Mouse (Mus musculus): Measurements from ENCODE around the gene Hmcn2.

The Hmcn2 gene

DNA sequence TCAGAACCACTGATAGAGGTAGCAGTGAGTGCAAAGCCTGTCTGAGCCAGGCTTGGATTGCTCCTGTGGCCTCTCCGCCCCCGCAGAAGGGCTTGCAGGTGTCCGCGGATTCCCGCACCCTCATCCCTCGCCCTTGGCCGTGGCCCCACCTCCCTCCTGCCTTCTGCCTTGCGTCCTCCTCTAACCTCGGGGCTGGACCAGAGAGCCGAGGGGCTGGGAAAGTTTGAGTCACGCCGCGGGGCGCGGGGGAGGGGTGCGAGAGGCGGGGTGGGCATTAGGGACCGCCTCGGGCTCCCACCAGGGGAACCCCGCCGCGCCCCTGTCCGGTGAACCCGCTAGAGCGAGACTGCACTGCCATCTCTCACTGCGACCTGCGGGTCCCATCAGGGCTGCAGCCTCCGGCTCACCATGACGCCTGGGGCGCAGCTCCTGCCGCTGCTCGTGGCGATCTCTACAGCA is at the start of gene Hmcn2:
Hmcn2 (plus strand) TSS at position 409 of the 459 bp plus-strand sequence.
- DNase-seq (ENCODE audit: low spot score), result no peak

- DNase-seq (ENCODE audit: low spot score), result peak; percentile 21
These were observed 46.8 kb upstream of the Hmcn2 start for GRCm38 (mm10) chr2:31267447-31267846.

GRCm38 (mm10) chr2:31268631-31269030 is 45.6 kb upstream of the Hmcn2 start:
- DNase-seq (ENCODE audit: low spot score), result no peak

- DNase-seq (ENCODE audit: low spot score), result no peak
These were observed 45.0 kb upstream of the Hmcn2 start for GRCm38 (mm10) chr2:31269188-31269587.

- DNase-seq (ENCODE audit: low spot score), result no peak
These were observed 44.4 kb upstream of the Hmcn2 start for GRCm38 (mm10) chr2:31269847-31270246.

GRCm38 (mm10) chr2:31270470-31270869 is 43.7 kb upstream of the Hmcn2 start:
- DNase-seq (ENCODE audit: low spot score), result no peak

- DNase-seq (ENCODE audit: low spot score), result no peak
These were observed 43.1 kb upstream of the Hmcn2 start for GRCm38 (mm10) chr2:31271071-31271470.

DNA sequence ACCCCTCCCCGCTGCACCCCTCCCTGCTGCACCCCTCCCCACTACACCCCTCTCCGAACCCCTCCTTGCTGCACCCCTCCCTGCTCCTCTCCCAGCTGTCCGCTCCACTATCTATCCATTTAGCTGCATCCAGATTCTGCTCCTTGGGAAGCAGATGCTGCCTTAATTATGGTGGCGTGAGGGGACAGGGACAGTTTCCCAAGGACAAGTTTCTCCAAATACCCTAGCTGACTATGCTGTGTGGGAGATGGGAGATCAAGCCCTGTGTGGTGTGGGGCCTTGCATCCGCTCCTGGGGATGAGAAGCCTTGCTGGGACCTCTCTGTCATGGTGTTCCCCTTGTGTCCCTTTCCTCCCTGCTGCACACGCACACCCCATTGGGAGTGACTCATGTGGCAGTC is 39.2 kb upstream of the Hmcn2 start:
- DNase-seq (ENCODE audit: low spot score), result no peak

DNA sequence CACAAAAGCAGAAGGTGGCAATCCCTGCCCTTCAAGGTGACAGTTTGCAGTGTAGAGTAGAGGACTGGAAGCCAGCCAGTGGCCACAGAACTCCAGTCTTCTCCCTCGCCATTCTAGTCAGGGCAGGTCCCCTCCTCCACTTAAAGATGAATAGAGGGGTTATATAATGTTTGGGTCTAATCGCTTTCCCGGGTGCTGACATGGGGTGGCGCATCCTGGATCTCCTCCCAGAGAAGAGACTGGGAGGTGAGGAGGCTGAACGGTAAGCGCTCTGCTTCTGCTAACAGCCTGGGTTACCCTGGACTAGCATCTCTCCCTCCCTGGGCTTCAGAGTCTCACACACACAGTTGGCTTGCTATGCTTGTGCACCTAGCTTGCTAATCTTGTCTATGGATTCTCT is 36.4 kb upstream of the Hmcn2 start:
- no peak for DNase-seq (ENCODE audit: low spot score)

DNA sequence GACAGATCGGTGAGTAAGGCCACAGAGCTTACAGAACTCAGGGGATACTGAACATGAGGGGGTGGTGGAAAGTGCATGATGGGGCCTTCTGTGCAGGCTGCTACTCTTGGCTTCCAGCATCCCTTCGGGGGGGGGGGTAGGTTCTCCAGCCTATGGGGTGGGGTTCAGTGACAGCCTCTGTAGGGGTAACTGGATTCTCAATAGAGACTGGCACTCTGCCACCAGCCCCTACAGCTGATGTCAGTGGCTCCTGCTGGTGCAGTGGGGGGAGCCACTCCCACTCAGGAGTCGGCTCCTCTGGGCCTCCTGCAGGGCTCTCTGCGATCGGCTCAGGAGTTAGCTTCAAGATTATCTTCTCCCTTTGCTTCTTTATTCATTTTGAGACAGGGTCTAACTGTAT is 35.7 kb upstream of the Hmcn2 start:
- no peak for DNase-seq (ENCODE audit: low spot score)

DNA sequence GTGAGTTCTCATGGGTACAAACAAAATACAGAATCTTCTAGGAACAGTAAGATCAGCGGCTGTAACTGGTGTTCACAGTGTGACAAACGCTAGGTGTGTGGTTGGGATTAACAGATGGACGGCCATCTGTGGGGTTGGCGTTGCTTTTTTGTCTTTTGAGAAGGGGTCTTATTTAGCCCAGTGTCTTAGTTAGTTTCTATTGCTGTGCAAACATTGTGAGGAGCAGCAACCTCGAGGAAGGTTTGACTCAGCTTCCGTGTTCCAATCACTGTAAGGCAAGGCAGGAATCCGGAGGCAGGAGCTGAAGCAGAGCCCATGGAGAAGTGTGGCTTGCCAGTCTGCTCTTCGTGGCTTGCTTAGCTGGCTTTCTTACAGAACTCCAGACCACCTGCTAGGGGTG is 33.1 kb upstream of the Hmcn2 start:
- no peak for DNase-seq (ENCODE audit: low spot score)

- DNase-seq (ENCODE audit: low spot score), result no peak
These were observed 31.9 kb upstream of the Hmcn2 start for GRCm38 (mm10) chr2:31282266-31282665.

GRCm38 (mm10) chr2:31282880-31283279 is 31.3 kb upstream of the Hmcn2 start:
- no peak for DNase-seq (ENCODE audit: low spot score)

DNA sequence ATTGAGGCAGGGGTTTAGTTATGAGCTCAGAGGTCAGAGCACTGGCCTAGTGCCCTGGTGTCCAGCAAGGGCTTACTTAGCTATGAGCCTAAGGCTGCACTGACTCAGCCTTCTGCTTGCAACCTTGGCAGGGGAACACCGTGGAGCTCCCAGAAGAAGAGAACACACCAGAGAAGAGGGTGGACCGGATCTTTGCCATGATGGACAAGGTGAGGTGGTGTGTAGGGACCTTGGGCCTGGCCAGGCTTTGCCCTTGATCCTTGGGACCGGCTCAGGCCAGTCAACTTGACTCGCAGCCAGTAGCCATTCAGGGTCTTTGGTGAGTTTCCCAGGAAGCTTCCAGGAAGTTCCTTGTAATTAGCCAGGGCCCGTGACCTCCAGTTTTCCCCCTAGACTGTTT is 29.7 kb upstream of the Hmcn2 start:
- no peak for DNase-seq (ENCODE audit: low spot score)

- DNase-seq (ENCODE audit: low spot score), result no peak
These were observed 22.8 kb upstream of the Hmcn2 start for GRCm38 (mm10) chr2:31291421-31291820.

DNA sequence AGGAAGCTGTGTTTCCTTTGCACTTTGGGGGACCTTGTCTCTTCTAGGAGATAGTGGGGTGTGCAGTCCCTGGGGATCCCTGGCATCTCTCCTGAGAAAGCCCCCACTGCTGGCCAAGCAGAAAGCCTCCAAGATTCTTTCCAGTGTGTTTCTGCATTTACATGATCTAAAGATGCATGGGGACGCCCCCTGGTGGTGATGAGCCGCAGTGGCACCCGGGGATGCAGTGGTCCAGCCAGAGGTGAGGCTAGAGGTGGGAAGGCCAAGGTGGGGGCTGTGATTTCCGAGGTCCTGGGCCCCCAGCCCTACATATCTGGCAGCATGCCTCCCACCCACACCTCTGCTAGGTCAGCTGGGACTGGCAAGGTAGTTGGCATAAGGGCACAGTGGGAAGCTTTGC is 19.2 kb upstream of the Hmcn2 start:
- DNase-seq (ENCODE audit: low spot score), result peak; percentile 45

GRCm38 (mm10) chr2:31296395-31296794 is 17.8 kb upstream of the Hmcn2 start:
- no peak for DNase-seq (ENCODE audit: low spot score)

DNA sequence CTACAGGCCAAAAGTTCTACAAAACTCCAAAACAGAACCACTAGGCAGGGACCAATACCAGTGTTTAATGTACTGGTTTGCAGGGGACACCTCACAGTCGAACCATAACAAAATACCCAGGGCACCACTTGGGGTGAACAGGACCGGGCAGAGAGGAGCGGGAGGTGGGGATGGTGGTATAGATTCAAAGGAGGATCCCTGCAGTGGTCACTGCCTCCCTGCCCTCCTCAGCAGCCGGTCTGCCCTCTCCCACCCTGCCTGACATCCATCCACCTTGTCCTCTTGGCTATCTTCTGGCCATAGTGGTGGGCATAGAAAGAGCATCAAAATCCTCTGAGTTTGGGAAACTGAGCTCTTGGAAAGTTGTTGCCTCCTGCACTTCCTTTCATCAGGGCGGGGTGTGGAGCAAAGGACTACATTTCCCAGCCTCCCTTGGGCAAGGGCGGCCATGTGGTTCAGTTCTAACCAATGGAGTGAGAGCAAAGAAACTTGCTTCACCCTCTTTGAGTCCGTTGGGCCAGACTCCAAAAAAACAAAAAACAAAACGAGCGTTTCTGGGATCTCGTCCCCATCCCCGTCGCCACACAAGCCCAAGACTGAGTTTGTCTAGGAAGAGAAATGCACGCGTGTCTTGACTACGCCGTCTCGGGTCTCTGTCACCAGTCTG is 16.5 kb upstream of the Hmcn2 start:
- DNase-seq (ENCODE audit: low spot score), result peak; percentile 50

DNA sequence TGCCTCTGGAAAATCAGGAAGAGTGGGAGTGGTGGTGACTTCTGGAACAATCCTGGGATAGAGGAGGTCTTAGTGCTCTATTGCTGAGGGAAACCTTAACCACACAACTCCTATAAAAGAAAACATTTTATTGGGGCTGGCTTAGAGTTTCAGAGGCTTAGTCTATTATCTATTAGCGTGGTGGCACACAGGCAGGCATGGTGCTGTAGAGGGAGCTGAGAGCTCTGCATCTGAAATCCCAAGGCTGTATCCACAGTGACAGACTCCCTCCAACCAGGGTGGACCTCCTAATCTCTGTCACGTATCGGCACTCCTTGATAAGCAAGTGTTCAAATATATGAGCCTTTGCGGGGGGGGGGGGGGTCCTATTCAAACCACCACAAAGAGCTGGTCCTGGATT is 15.4 kb upstream of the Hmcn2 start:
- DNase-seq (ENCODE audit: low spot score), result no peak

DNA sequence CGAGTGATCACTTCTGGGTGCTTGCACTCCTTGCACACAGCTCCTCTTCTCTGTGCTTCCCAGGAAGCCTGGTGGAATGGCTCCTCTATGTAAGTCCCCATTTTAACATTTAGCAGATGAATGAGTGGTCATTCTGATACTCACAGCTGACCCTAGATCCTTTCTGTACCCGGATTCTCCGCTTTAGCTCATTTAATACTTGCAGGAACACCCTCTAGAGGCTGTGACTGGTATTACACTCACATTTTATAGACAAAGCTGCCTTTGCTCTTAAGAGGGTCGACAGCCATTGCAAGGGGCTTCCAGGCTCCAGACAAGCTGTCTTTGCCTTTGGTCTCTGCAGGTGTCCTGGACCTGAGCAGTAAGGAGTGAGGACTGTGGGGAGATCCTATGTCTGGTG is 14.9 kb upstream of the Hmcn2 start:
- DNase-seq (ENCODE audit: low spot score), result no peak

GRCm38 (mm10) chr2:31299996-31300395 is 14.2 kb upstream of the Hmcn2 start:
- no peak for DNase-seq (ENCODE audit: low spot score)

- DNase-seq (ENCODE audit: low spot score), result no peak
These were observed 11.0 kb upstream of the Hmcn2 start for GRCm38 (mm10) chr2:31303177-31303576.

- DNase-seq (ENCODE audit: low spot score), result no peak
These were observed 10.0 kb upstream of the Hmcn2 start for GRCm38 (mm10) chr2:31304191-31304590.
